Mouse (Mus musculus): ENCODE results near the gene Serpinb9.

- TF ChIP-seq POLR2A (IDR thresholded peaks at IDR 0.05; ENCODE audit: low read depth, low read length) (no peak), CTCF (IDR thresholded peaks at IDR 0.05; ENCODE audit: extremely low read depth, insufficient read length, insufficient replicate concordance, low read depth, low read length) (no peak)
Observed at GRCm38 (mm10) chr13:32956537-32956936, 46.5 kb upstream of the Serpinb9 start.
